Mouse (Mus musculus) C2C12 (cell line): ENCODE measurements around the gene Ppp1r21. TPM values are rescaled to one million over a fixed set of nuclear protein-coding genes. Genes with fewer than 3 reads are reported as not detected.

Source experiments
- H3K27me3 ChIP-seq: one replicate; pipeline ENCODE4 v1.6.1; 2011; ENCODE audit not compliant: control insufficient read depth, insufficient read depth, insufficient read length
- H3K36me3 ChIP-seq: one replicate; pipeline ENCODE4 v1.6.1; 2011; ENCODE audit not compliant: control insufficient read depth, insufficient read depth
- H3K4me3 ChIP-seq: one replicate; pipeline ENCODE4 v1.5.1; 2011; ENCODE audit warnings: mild to moderate bottlenecking, control low read depth; ENCODE audit not compliant: poor library complexity, insufficient read depth, severe bottlenecking
- H3K79me2 ChIP-seq: one replicate; pipeline ENCODE4 v1.6.1; 2011; ENCODE audit not compliant: control insufficient read depth, insufficient read depth
- H3K79me3 ChIP-seq: one replicate; pipeline ENCODE4 v1.6.1; 2011; ENCODE audit warnings: low read depth, control low read depth
- H3ac ChIP-seq: one replicate; pipeline ENCODE3; 2011; ENCODE audit warnings: low read depth; ENCODE audit not compliant: control insufficient read depth, insufficient read length
- CEBPB ChIP-seq: IDR thresholded peaks from one replicate; pipeline ENCODE4 v1.6.1; 2011; ENCODE audit warnings: low read depth, mild to moderate bottlenecking, control low read depth, moderate library complexity
- CTCF ChIP-seq: IDR thresholded peaks from one replicate; pipeline ENCODE4 v1.5.1; 2011; ENCODE audit not compliant: control insufficient read depth, insufficient read depth, insufficient read length
- FOSL1 ChIP-seq: IDR thresholded peaks from one replicate; pipeline ENCODE4 v1.8.0; 2011; ENCODE audit warnings: mild to moderate bottlenecking, low read length; ENCODE audit not compliant: poor library complexity, insufficient read depth, severe bottlenecking
- MAX ChIP-seq: IDR thresholded peaks from one replicate; pipeline ENCODE4 v1.6.1; 2011; ENCODE audit warnings: mild to moderate bottlenecking, control low read depth
- MYOD1 ChIP-seq: IDR thresholded peaks from one replicate; pipeline ENCODE4 v1.6.1; 2011; ENCODE audit warnings: low read depth; ENCODE audit not compliant: control insufficient read depth, insufficient read length
- MYOG ChIP-seq: IDR thresholded peaks from one replicate; pipeline ENCODE4 v1.6.1; 2011; ENCODE audit not compliant: control insufficient read depth, insufficient read length; ENCODE audit errors: extremely low read depth
- USF1 ChIP-seq: IDR thresholded peaks from one replicate; pipeline ENCODE4 v1.6.1; 2011; ENCODE audit warnings: low read depth, mild to moderate bottlenecking, control low read depth, moderate library complexity
- polyA plus RNA-seq: library from polyadenylated mRNA; unstranded; fragments of >200 nt; fragmentation: generic; extraction: Trizol; gene quantifications from one replicate; pipeline ENCODE4 v1.2.1, GENCODE M21; 2012; ENCODE audit warnings: missing spikeins

Gene Ppp1r21
- polyA plus RNA-seq, 1 experiment = 13.5 TPM

DNA sequence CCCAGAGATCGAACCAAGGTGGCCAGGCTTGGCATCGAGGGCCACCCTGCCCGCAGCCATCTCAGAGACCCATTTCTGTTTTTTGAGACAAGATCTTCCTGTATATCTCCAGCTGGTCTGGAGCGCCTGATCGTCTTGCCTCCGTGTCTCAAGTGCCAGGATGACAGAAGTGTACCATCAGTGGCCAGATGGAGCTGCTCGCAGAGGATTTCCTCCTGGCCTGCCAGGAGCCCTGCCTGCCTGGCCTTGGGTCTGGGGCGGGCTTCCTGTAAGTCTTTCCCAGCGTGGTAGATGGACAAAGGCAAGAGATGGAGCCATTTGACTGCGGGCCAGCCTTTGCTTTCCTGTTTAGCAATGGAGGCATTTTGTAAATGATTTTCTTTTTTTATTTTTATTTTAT is 22.5 kb upstream of the Ppp1r21 start:
- Histone ChIP-seq H3ac (no peak overlapping the region), H3K79me2 (no peaks in the 10 kb centered on the region), H3K36me3 (no peaks in the 10 kb centered on the region), H3K79me3 (no peaks in the 10 kb centered on the region), H3K4me3 (no peak overlapping the region), H3K27me3 (no peaks in the 10 kb centered on the region)
- TF ChIP-seq MYOD1 (no peak), MAX (no peak), USF1 (no peak), CTCF (no peak), FOSL1 (no peak), CEBPB (no peak), MYOG (no peak)

DNA sequence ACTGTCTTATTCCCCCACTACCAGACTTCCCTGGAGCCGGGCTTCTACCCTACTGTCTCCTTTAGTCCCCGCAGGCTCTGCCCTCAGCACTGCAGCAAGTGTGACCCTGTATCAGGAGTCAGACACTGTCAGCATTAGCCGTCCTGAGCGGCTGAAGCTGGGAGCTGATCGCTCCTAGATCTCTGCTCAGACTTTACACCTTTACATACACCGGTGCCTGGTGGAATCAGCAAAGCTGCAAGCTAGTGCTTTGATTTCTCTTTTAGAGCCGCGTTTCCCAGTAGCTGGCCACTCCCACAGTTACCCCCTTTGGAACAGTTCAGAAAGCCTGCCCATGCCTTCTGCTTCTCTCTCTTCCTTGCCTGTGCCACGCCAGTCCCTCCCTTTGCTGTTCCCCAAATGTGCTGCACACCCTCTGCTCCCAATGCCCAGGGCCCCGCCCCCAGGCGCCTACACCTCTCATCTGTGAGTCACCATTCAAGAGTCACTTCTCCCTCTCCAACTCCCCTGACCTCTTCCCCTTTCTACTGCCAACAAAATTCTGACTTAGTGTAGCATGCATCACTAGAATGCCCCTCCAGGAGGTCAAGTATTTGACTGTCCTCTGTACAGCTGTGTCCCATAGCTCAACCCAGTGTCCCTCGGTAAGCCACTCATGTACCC is 20.9 kb upstream of the Ppp1r21 start:
- Histone ChIP-seq H3K79me2 (no peaks in the 10 kb centered on the region), H3K27me3 (no peaks in the 10 kb centered on the region), H3K79me3 (no peaks in the 10 kb centered on the region), H3K36me3 (no peaks in the 10 kb centered on the region), H3ac (peak overlapping the region; percentile 70), H3K4me3 (no peak overlapping the region)
- no peak for TF ChIP-seq CEBPB
- no peak for TF ChIP-seq FOSL1
- no peak for TF ChIP-seq MYOG
- TF ChIP-seq MYOD1 = no peak
- TF ChIP-seq MAX = peak; percentile 14

DNA sequence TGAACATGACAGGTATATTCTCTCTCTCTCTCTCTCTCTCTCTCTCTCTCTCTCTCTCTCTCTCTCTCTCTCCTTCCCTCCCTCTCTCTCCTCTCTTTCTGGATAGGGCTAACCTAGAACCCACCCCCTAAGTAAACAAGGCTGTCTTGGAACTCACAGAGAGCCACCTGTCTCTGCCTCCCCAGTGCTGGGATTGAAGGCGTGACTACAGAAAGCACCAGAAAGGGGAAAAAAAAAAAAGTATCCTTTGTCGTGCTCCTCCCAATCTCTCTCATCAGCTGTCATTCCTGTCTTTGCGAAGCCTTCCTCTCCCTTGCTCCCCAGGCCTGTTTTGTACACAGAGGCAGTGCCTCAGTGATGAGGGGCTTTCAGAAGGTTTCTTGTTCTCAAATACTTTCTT is 19.9 kb upstream of the Ppp1r21 start:
- Histone ChIP-seq H3K4me3 (no peak overlapping the region), H3K27me3 (no peaks in the 10 kb centered on the region), H3K79me3 (no peaks in the 10 kb centered on the region), H3ac (no peak overlapping the region), H3K36me3 (no peaks in the 10 kb centered on the region), H3K79me2 (no peaks in the 10 kb centered on the region)
- TF ChIP-seq MYOD1 (no peak), MAX (no peak), USF1 (no peak), FOSL1 (no peak), CTCF (no peak), MYOG (no peak), CEBPB (no peak)

DNA sequence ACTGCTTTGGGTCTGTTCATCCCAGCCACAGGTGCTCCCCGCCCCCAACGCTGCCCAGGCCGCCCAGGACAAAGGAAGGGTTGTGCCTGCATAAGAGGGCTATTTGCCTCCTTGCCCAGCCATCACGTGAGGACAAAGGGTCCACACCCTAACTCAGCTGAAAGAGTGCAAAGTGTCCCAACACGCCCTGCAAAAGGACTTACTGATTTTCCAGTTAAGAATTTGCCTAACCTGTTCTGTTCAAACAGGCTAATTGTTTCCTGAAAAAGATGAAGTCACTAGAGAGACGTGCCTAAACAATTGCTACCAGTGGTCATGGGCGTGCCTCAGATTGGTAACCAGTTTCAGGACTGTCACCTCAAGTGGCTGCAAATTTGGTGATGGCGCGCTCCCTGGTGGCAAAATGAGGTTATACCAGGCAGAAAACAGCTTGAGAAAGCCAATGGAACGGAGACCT is 18.8 kb upstream of the Ppp1r21 start:
- H3K79me2 ChIP-seq = no peaks in the 10 kb centered on the region
- no peaks in the 10 kb centered on the region for H3K27me3 ChIP-seq
- H3K4me3 ChIP-seq = no peak overlapping the region
- no peaks in the 10 kb centered on the region for H3K79me3 ChIP-seq
- no peaks in the 10 kb centered on the region for H3K36me3 ChIP-seq
- peak; percentile 32 for TF ChIP-seq CTCF
- no peak for TF ChIP-seq USF1
- no peak overlapping the region for H3ac ChIP-seq

DNA sequence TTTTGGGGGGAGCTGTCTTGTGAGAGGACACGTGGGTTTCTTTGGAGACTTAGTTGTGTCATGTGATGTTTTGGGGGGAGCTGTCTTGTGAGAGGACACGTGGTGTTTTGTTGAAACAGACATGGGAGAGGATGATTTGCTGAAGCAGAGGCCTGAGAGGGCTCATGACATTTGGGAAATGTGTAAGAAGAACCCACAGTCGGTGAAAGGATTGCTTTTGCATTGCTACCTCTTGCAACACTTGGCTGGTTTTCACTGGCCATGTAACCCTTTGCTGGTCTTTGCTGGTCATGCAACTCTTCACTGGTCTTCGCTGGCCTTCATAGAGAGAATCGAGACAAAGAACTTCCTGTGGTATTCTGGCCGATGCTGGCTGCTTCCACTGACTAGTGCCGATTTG is 13.4 kb upstream of the Ppp1r21 start:
- Histone ChIP-seq H3K79me3 (no peaks in the 10 kb centered on the region), H3K27me3 (no peaks in the 10 kb centered on the region), H3K4me3 (no peak overlapping the region), H3K79me2 (no peaks in the 10 kb centered on the region), H3ac (no peak overlapping the region), H3K36me3 (no peaks in the 10 kb centered on the region)
- TF ChIP-seq CTCF (no peak), CEBPB (no peak), MAX (no peak)

DNA sequence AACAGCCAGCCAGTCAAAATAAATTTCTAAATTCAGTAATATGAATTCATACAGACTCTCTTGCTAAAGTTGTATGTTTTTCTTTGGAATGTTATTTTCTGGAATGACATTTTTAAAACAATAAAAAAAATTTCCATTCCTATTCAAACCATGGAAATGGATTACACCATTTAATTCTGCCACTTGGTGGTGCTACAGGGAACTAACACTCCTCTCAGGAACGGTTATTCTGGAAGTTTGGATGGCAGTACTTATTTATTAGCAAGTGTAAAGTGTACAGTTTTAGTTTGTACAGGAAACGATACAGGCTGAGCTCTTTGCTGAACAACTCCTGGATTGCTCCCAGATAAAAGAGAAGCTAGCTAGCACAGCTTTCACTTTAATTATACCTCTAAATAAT is 2.1 kb upstream of the Ppp1r21 start:
- no peak overlapping the region for H3K4me3 ChIP-seq
- H3K27me3 ChIP-seq = no peaks in the 10 kb centered on the region
- H3ac ChIP-seq = no peak overlapping the region
- H3K79me2 ChIP-seq = peaks cover 16% of the 10 kb centered on the region
- no peaks in the 10 kb centered on the region for H3K36me3 ChIP-seq
- TF ChIP-seq USF1 = no peak
- no peak for TF ChIP-seq CTCF
- no peak for TF ChIP-seq FOSL1
- TF ChIP-seq CEBPB = no peak
- TF ChIP-seq MYOG = no peak
- no peak for TF ChIP-seq MYOD1
- TF ChIP-seq MAX = no peak
- no peaks in the 10 kb centered on the region for H3K79me3 ChIP-seq
